Mouse (Mus musculus): ENCODE measurements around the gene Prkch.

Gene Prkch

DNA sequence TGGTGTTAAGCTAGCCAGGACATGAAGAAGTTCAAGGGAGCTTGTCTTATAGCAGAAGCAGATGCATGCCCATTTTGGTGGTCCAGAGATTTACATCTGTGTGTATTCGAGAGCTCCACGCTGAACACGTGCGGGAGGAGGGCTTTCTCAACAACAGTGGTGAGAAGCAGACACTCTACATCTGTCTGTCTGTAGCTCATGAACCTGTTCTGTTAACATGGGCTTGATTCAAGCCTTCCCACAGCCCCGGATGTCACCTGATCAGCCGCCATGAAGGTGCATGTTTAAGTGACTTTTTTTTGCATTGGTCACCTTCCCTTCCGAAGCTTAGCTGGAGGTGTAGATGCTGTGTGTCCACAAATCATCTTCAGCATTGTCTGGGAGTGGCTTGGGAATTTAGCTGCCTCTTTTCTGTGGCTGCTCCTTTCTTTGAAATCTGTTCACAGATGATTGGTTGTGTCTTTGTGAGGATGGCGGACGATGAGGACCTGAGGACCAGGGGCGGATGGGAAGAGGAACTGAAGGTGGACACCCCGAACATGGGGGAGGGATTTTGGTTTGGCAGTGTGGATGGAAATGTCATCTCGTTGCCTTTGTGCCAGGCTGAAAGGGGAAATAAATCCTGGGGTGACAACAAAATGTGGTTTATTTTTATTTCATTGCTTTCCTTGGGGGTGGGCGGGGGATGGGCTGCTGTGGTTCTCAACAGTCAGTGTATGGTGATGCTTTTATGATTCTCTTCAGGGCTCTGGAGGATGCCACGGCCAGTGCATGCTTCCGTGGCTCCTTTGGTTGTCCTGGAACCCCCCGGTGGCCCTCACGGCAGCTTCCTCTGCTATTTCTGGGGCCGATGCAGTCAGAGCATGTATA, 25.3 kb downstream of the Prkch start:
- 80% methylated on average over 18 of the region's 18 CpGs for WGBS

DNA sequence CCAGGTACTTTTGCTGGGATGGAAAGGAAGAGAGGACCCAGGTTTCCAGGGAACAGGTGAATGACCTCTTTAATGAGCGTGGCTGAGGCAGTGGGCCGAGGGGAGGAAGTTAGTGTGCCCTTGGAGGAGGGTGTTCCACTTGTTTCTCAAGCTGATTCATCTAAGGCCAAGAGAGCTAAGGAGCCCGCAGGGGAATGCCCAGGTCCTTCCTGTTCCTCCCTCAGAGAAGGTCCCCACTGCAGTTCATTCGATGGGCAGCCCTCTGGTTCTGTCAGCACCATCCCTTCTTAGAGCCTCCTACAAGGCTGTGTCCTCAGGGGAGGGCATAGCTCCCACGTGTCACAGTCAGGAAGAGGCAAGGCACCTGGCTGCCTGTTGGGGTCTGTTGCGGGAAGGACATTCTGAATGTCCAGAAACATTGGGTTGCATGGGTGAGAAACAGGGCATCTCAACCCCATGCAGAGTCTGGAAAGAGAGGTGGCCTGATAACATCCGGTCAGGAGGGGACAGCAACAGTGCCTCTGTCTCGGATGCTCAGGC, 26.3 kb downstream of the Prkch start:
- 73% methylated on average over 8 of the region's 8 CpGs for WGBS

DNA sequence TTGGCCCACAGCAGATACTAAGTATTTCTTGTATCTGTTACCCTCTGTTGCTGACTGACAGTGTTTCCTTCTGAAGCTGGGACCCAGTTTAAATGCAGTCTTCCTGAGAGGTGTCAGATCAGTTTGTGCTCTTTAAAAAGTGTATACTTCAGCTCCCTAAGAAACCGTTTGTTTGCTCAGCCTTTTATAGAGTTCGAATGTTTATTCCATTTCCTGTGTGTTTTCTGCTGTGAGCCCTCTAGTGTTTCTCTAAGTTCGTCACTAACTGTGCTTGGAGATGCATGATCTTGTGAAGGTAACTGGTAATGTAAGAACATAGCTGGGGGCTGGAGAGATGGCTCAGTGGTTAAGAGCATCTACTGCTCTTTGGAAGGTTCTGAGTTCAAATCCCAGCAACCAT, 27.1 kb downstream of the Prkch start:
- 62% methylated on average over 3 of the region's 3 CpGs for WGBS

DNA sequence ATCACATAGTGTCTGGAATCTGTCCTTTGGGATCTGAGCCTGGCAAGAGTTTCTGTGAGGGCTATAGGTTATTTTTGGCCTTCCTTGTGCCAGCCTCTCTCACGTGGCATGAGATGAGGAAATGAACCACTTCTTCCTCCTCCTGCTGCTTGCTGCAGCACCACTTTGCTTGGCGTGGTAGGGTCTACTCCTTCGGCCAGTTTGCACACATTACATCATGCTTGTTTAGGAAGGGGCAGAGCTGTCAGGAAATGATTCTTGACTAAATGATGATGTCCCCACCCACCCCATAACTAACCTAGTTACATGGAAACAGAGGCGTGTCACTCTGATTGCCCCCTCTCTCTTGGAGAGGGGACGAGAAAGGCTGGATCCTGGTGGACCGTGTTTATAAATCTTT, 28.6 kb downstream of the Prkch start:
- WGBS: 71% methylated on average over 6 of the region's 6 CpGs

DNA sequence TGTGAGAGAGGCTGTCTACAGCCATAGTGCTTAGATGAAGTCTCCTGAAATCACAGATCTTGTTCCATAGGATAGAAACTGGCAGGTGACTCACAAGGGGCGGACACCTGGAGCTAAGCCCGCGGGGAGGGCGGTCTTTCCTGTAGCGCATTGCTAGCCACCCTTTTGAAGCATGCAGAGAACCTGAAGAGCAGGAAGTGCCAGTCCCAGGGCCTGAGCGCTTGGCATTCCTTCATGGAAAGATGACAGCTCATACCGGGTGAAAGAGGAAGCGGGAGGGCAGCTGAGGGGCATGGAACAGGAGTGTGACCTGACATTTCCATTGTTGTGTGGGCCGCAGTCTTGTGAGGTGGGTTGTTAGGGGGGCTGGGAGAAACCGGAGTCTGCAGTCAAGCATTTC, 33.1 kb downstream of the Prkch start:
- 70% methylated on average over 10 of the region's 10 CpGs for WGBS

DNA sequence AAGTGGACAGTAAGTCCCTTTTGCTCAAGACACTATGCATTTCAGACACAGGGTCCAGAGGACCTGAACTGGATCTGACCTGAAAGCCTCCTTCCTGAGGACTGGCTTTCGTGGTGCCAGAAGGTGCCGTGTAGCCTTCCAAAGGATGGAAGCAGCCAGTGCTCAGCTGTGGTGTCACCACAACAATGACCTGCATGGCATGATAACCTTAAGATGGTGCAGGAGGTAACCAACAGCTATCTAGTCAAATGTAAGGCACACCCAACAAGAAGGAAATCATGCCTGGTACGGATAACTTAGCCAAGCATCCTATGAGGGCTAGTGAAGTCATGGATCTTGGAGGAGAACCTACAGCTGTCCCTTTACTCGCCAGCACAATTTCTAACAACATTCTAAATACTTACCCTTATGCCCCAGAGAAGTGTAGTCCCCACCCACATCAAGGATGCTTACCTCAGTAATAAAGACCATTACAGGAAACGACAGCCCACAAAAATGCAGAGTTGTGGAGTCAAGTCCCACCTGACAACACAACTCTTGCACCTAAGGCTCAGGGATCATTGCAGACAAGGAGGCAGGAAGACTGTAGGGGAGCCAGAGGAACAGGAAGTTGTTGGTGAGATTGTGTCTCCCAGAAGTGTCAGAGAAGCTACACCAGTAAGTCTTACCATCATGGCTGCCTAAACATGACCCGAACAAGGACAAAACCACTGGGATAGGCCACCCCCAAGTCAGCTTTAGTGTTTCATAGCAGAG, 40.9 kb downstream of the Prkch start:
- 90% methylated on average over 6 of the region's 6 CpGs for whole genome bisulfite sequencing

DNA sequence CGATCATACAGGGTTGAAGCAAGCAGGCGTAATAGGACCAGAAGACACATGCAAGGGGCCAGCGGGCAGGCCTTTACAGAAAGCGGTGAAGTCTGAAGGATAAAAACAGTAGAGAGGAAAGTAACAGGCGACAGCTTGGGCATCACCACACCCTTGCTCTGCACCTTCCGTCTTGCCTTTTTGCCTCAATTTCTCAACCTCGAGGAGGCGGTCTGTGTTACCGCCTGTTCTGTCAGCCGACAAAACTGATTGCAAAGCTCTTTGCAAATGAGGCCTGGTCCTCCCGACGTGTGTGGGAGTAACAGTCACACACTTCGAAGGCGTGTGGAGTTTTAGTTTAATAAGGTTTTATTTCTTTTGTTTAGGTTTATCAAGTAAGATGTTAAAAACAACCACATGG, 43.3 kb downstream of the Prkch start:
- WGBS: 82% methylated on average over 14 of the region's 14 CpGs

DNA sequence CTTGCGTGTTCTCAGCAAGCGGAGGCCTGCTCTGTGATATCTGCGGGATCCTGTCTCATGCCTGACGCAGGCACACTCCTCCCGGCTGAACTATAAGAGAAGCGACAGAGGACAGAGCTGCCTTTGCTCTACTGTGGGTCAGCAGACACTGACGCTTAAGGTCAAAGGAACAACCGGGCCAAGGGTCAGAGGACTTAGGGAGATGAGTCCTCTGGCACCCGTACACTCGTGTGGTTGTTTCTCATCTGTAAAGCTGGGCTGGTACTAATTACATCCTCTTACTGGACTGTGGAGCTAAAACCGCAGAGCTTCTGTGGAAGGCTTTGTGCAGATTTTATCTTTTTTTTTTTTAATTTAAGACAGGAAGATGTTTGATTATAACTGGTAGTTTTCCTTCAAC, 46.0 kb downstream of the Prkch start:
- 86% methylated on average over 11 of the region's 11 CpGs for WGBS

DNA sequence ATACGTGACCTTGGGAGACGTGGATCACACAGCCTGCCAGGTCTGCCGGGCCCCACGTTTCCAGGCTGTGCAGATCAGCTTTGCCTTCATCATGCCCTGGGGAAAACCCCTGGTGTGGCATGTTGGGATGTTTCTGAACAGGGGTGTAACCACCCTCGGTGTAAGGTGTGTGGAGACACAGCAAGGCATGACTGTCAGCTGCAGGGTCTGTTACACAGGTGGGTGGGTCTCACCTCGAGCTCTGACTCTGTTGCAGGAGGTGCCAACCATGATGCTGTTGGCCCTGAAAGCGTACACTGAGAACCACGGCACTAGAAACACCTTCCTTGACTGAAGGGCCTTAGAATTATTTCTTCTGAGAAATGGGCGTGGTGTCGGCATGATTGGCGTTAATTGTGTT, 46.6 kb downstream of the Prkch start:
- WGBS: 82% methylated on average over 11 of the region's 11 CpGs

DNA sequence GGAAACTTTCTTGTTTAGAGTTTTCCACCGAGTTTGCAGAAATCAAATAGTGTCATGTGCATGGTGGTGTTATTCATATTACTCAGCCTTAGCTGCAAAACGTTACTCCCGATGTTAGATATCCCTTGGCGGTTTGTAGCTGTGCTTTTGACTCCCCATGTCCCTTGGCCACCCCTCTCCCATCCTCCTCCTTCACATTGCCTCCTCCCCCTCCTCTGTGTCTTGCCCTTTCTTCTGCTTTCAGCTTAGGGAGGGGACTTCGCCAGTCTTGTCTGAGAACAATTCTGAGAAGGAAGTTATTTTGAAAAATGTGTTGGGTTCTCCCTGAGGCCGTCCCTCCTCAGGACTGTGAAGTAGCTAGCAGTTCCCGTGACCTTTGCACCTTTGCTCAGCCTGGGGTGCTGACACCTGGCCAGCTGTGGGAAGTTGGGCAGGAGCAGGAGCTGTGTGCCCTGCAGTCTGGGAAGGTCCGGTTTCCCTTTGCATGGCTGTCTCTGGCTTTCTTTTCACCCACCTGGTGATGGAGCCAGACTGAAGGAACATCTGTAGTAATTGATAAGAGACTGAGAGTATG, 48.2 kb downstream of the Prkch start:
- 41% methylated on average over 8 of the region's 8 CpGs for WGBS

DNA sequence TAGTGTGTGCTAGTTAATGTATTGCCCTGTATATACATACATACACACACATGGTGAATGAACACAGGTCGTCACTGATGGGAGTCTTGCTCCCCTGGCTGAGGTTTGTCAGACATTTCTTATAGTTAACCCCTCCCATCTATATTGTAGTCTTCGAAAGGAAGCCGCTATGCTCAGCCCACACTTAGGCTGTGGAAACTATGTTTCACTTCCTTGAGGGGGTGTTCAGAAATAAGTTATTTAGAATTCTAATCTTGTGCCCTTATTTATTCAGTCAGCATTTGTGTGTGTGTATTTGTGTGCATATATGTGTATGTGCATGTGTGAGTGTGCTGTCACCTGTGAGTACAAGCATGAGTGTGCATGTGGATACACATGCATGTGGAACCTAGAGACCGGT, 49.1 kb downstream of the Prkch start:
- 74% methylated on average over 4 of the region's 4 CpGs for WGBS

DNA sequence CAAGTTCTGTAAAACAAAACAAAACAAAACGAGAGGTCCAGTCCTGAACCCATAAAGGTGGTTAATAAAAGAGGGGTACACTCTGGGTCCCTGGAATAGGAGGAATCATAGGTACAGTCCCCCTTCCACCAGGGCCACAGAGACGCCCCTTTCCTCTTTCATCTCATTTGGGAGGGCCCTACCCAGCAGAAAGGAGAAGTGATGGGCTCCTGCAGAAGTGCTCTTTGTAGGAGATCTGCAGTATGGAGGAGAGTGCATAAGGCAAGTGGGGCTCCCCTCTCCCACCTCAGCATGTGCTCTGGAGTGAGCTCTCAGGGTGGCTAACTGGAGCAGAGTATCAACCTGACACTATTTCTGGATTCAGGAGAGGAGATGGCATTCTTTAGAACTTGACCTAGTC, 55.0 kb downstream of the Prkch start:
- WGBS: 86% methylated on average over 2 of the region's 2 CpGs

DNA sequence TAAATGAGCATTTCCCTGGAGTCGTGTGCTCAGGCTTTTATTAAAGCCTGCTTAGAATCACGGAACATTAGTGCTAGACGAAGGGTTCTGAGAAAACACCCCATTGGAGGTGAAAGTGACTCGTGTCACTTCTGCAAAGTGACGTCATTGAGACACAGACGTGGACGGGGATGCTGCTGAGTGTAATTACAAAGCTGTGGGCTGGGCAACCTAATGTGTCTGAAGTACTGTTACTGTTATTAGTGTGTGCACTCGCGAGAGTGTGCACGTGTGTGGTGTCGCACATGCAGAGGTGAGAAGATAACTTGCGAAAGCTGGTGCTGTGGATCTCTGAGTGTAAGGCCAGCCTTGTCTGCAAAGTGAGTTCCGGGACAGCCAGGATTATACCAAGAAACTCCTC, 56.6 kb downstream of the Prkch start:
- WGBS: 79% methylated on average over 13 of the region's 13 CpGs

DNA sequence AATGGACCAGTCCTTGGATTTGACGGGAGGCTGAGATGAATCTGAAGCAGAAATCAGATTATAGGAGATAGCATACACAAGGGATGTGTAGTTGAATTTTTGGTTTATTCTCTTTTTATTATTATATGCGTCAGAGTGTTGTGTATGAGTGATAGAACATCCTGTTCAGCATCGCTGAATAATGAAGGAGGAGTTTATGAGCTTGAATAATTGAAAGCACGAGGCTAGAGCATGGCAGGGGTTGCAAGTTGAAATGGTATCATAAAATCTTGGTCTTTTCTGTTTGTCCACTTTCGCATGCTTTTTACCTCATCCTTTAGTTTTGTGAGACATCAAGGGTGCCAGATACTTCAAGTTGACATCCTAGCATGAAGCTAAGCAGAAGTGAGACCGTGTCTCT, 60.6 kb downstream of the Prkch start:
- WGBS: 92% methylated on average over 6 of the region's 6 CpGs

DNA sequence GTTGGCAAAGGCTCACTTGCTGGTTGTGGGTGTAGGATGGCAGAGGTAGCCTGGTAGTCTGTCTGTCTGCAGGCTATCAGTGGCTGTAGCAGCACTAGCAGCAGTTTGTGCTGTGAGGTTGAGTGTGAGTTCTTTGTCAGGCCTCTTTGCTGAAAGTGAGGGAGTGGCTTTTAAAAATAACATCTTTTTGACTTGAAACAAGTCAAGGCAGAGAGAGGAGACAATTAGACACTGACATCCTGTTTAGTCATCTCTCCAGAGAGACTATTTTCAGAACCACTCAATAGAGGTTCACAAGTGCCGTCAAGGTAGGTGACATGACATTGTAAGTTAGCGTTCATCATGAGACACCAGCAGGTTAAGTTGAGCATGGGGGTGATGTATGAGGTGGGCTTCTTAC, 63.1 kb downstream of the Prkch start:
- WGBS: 71% methylated on average over 2 of the region's 2 CpGs

DNA sequence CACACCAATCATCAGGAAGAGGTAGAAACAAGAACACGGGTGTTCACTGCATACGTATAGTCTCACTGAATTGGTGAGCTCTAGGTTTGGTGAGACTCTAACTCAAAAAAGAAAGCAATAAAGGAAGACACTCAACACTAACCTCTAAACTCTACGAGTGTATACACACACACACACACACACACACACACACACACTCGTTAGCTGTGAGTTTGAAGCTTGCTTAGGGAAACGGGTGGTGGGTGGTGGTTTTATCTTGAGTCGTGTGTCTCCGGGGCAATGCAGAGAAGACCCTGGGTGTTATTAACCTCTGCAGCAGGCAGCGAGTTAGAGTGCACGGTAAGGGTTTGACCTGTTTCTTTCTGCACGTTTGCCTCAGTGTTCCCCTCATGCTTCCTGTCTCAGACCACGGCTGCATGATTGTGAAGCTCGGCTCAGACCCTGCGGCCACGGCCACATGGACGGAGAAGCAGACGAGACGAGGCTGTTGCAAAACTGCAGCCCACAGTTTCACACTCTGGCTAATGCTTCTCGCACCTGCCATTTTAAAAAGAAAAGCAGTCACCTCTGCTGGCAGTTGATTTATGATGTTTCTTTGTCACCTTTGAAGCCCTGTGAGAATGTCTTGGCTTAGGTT, 72.1 kb downstream of the Prkch start:
- 80% methylated on average over 18 of the region's 18 CpGs for WGBS

DNA sequence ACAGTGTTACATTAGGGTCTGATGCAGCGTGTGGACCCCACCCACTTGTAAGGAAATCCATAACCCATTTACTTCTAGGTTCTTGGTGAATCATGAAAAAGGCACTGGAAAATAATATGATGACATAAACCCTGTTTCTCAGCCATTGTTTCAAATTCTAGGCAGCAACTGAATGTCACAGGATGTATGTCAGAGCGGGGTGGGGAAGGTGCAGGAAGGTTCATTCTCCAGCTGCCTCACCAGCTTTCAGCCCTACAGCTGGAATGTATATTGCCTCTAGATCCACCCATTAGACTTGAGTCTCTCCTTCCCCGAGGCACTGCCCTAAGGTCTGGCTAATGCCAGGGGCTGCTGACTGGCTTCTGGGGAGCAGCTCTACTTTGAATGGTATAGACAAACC, 78.8 kb downstream of the Prkch start:
- 84% methylated on average over 3 of the region's 3 CpGs for WGBS

DNA sequence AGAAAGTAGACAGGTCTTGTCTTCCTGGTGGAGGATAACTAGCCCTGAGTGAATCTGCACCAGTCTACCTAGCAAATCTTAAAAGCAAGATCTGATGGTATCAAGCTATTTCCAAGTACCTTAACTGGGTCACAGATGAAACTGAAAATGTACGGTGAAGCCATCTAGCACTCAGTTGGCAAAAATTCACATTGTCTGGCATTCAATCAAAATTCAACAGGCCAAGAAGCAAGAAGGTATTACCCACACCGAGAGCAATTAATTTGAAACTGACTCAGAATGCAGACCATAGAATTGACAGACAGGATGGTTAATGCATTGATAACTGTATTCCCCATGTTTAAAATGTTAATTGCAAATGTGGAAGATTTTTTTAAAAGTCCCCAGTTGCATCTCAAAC, 82.1 kb downstream of the Prkch start:
- 59% methylated on average over 2 of the region's 2 CpGs for WGBS

DNA sequence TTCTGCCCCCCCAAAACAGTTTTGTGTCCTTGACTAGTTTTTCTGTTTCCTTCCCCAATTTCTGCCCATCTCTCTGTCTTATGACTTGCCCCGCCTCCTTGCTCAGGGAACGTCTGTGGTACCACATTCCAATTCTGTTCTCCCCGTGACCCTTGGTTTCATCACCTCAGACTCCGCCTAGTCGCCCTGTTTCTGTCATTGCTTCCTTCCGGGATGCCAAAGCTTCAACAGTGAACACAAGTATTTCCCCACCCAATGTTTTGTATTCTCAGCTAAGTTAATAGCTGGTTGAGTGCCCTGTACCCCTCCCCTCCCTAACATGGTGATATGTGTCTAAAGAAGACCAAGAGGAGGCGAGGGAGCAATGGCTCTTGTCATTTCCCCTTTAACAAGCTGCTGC, 83.0 kb downstream of the Prkch start:
- 81% methylated on average over 7 of the region's 7 CpGs for WGBS

DNA sequence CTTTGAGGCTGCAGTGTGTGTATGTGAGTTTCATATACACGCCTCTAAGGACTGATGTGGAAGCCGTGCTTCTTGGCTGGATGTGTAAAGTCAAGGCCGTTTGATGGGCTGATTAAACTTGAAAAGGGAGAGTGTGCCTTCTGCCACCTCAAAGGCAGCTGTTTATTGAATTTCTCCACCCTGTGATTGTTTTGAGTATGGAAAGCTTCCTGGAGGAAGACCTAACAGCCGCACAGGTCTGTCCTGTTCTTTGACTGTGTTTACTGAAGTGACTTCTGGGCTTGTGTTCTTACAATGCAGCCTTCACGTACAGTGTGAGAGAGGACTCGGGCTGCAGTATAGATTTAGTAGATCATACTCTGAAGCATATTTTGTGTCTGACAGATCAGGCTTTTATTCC, 86.1 kb downstream of the Prkch start:
- WGBS: 86% methylated on average over 6 of the region's 6 CpGs

DNA sequence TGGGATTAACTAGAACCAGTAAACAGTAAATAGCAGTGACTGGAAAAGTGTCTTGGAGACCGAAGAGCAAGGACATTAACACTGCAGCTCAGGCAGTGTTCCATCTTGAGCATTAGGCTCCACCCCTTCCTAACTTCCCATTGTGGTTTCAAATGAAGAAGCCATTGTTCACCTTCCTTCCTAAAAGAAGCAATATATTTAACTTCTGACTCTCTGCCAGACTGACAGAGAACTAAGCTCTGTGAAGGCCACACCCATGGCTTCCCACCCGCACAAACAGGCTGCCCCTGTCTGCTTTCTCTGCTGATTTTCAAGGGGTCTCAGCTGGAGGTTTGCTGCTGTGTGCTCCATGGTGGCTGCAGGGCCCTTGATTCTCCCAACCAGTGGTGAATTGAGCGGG, 86.9 kb downstream of the Prkch start:
- WGBS: 62% methylated on average over 3 of the region's 3 CpGs

DNA sequence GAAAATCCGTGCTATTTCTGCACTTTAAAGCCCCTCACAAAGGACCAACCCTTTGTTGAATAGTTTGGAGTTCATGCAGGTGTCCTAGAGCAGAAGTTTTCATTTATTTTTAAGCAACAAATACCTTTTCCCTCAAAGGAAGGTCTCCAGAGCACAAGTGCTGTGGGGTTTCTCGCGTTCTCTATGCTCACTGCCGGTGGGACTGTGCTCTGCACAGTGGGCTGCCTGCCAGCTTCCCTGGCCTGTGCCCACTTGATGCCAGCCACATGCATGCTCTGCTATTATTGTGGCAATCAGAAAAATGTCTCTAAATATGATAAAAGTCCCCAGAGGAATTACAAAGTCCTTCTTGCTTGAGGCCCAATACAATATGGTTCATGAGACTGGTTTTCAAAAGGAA, 87.4 kb downstream of the Prkch start:
- 54% methylated on average over 4 of the region's 4 CpGs for WGBS
